Mouse (Mus musculus) myocyte (in vitro differentiated cells): Measurements from ENCODE around the gene Mindy4.

Source experiments
- E2F4 ChIP-seq: IDR thresholded peaks from one replicate; pipeline ENCODE4 v1.6.1; 2011; ENCODE audit warnings: mild to moderate bottlenecking, control low read depth, moderate library complexity; ENCODE audit not compliant: insufficient read depth
- MAX ChIP-seq: IDR thresholded peaks from one replicate; pipeline ENCODE4 v1.6.1; 2011; ENCODE audit warnings: low read depth, mild to moderate bottlenecking, control low read depth
- SRF ChIP-seq: IDR thresholded peaks from one replicate; pipeline ENCODE4 v1.6.1; 2011; ENCODE audit warnings: low read depth; ENCODE audit not compliant: control insufficient read depth, insufficient read length
- TCF12 ChIP-seq: IDR thresholded peaks from one replicate; pipeline ENCODE4 v1.6.1; 2011; ENCODE audit warnings: mild to moderate bottlenecking, control low read depth; ENCODE audit not compliant: poor library complexity, insufficient read depth, severe bottlenecking

- TF ChIP-seq SRF, result no peak
- no peak for TF ChIP-seq E2F4
- no peak for TF ChIP-seq TCF12
- no peak for TF ChIP-seq MAX
Observed at GRCm38 (mm10) chr6:55335989-55336514, 132.9 kb downstream of the Mindy4 start, which contains the start of gene Aqp1.
